Mouse (Mus musculus) kidney, postnatal 10 days (tissue): ENCODE results near the gene Slc6a21.

ENCODE experiments used
- DNase-seq: peaks from one replicate; pipeline ENCODE4 v3.0.0; 2021; ENCODE audit warnings: mixed read lengths

Slc6a21 gene

GRCm38 (mm10) chr7:45277136-45277760 lies at the start of gene Slc6a21:
TSS of gene Slc6a21 (plus strand) at chr7:45277513.
- peak; percentile 83 for DNase-seq

GRCm38 (mm10) chr7:45228548-45228947 lies 48.8 kb upstream of the Slc6a21 start:
- peak; percentile 5 for DNase-seq

GRCm38 (mm10) chr7:45229046-45229445 lies 48.3 kb upstream of the Slc6a21 start:
- no peak for DNase-seq

DNA sequence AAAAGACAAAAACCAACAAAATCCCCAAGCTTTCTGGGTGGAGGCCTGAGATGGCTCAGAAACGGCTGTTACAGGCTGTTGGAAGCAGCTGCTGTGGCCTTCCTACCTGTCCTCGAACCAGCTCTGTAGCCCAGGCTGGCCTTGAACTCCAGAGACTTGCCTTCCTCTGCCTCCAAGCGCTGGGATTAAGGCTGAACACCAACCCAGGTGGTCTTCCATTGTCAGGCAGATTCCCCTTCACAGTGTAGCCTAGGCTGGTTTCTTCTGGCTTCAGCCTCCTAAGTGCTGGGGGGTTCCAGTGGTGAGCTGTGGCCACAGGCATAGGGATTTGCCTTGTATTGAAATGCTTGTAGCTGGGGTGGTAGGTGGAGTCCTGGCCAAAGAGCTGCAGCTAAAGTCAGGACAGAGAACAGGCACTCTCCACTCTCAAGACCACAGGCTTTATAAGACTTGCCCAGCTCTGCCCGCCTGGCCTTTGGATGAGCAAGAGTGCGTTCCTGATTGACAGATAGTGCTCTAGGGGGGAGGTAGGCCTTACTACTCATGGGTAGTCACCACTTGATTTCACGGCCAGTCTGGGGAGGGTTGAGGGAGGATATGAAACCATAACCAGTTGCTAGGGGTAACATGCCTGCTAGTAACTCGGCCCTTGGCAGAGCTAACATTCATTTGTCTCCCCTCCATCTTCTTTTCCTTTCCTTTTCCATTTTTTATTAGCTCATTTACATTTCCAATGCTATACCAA lies 47.7 kb upstream of the Slc6a21 start:
- DNase-seq, result no peak

DNA sequence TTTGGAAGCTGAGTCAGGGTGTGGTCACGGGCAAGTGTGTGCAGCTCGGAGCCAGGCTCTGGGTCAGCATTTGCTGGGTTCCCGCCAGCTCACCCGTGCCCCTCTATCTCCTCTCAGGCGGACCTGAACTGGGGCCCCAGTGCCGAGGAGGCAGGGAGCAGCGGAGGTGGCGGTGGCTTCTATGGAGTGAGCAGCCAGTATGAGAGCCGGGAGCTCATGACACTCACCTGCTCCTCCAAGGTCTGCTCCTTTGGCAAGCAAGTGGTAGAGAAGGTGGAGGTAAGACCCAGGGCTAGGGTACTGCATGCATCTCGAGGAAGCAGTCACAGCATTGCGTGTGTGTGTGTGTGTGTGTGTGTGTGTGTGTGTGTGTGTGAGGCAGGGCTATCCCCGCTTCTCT lies 46.1 kb upstream of the Slc6a21 start:
- DNase-seq, result no peak

GRCm38 (mm10) chr7:45231941-45232340 lies 45.4 kb upstream of the Slc6a21 start:
- DNase-seq, result no peak

- no peak for DNase-seq
These were observed 44.4 kb upstream of the Slc6a21 start for GRCm38 (mm10) chr7:45232716-45233465.

- DNase-seq, result peak; percentile 39
These were observed 43.6 kb upstream of the Slc6a21 start for GRCm38 (mm10) chr7:45233580-45234332.

- DNase-seq, result no peak
These were observed 42.9 kb upstream of the Slc6a21 start for GRCm38 (mm10) chr7:45234333-45234841.

DNA sequence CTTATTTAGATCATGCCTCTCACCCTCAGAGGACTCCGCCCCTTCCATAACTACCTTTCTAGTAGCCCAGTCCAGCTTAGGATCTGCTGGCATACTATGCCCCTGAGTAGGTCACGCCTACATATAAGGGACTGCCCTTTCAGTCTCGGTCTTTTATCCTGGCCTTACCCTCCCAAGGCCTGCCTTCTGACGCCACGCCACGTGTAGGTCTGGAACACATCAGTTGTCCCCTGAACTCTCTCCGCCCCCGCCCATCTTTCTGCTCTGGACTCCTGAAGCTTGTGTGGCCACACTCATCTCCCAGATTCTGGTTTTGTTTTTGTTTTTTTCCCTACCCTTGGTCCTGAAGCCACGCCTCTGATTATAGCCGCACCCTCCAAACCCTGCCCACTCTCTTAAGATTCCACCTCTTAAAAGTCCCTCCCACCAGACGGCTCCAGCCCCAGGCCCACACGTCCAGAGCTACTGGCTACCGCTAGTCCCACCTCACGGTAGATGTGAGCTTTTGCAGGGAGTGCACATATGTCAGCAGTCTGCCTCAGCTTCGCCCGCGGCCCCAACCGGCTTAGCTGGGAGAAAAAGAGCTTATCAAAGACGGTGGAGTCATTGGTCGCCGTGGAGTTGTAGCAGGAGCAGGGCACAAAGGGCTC lies 42.3 kb upstream of the Slc6a21 start:
- DNase-seq, result peak; percentile 63

DNA sequence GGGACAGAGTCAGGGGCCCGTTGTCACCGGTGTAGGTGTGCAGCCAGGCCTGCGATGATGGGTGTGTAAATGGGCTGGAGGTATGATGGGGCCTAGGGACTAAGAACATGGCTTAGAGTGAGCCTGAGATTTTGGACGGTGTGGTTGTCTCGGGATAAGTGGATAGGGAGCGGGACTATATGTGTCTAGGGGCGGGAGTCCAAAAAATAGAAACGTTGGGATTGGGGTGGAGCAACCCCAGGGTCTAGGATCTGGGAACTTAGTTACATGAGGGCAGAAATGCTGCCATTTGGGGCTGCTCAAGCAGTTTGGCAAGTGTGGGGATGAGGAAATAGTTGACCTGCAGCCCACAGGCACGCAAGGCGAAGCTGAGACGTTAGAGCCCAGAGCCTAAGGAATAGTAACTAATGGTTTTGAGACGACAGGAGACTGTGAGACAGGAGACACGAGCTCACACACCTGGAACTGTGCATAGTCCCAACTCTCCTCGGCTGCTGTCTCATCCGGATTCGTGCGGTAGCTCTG lies 41.6 kb upstream of the Slc6a21 start:
- no peak for DNase-seq

- no peak for DNase-seq
These were observed 39.3 kb upstream of the Slc6a21 start for GRCm38 (mm10) chr7:45237747-45238699.

- DNase-seq, result no peak
These were observed 38.4 kb upstream of the Slc6a21 start, which contains the start of gene Cd37 for GRCm38 (mm10) chr7:45238723-45239496. TSS of gene Cd37 (minus strand) at chr7:45239115.

DNA sequence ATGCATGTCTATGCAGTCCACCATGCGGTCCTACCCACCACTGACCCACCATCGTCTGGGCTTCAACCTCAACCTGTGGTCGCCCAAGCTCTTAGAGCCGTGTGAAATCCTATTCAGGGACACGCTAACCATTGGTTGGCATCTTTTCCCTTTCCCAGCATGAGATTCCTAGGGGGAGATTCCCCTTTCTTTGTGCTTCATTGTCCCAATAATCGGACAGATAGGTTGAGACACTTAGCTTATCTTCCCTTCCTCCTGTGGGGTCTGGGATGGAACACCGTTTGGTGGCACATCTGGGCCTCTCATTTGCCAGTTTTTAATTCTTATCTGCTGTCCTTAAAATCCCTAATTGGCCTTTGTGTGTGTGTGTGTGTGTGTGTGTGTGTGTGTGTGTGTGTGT lies 37.2 kb upstream of the Slc6a21 start:
- DNase-seq, result no peak

DNA sequence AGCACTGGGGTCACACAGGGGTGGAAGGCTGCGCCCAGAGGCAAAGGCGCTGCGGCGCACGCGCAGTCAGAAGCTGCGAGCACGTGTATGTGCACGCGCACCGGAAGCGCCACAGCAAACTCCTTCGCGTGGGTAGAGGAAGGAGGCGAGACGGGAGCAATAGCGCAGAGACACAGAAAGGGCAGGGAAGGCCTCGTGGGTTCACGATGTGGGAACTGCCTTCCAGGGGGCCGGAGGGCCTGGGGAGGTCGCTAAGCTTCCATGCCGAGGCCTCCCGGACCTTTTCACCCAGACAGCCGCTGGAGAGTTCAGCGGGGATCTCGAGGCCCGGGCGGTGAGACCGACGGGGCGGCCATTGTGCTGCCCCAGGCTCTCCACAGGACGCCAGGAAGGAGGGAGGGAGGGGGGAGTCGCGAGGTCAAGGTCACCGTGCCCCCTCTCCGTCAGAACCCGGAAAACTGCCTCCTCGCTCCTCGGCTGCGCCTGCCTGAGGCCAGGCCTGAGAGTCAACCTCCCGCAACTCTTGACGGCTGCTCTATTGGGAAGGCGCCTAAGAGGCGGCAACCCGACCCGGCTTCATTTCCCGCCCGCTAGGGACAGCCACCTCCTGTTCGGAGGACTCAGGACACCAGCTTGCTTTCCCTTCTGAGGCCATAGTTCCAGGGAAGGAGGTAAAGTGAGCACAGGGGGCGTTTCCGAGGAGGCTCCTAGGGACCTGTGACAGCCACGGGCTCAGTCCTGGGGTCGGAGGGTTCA lies 36.5 kb upstream of the Slc6a21 start, which contains the start of gene Slc6a16:
Gene Slc6a16, plus strand, starts transcription at position 453 of the 756 bp plus-strand sequence.
- peak; percentile 60 for DNase-seq

GRCm38 (mm10) chr7:45241389-45241749 lies 35.9 kb upstream of the Slc6a21 start:
- DNase-seq, result no peak

DNA sequence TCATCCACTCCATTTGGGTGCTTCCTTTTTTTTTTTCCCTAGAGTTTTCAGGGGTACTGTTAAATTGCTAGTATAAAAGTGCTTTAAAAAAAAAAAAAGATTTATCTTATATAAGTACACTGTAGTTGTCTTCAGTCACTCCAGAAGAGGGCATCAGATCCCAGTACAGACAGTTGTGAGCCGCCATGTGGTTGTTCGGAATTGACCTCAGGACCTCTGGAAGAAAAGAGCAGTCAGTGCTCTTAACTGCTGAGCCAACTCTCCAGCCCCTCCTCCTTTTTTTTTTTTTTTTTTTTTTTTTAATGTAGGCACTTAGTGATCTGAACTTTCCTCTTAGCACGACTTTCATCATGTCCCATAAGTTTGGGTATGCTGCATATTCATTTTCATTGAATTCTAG lies 29.6 kb upstream of the Slc6a21 start:
- DNase-seq, result no peak

DNA sequence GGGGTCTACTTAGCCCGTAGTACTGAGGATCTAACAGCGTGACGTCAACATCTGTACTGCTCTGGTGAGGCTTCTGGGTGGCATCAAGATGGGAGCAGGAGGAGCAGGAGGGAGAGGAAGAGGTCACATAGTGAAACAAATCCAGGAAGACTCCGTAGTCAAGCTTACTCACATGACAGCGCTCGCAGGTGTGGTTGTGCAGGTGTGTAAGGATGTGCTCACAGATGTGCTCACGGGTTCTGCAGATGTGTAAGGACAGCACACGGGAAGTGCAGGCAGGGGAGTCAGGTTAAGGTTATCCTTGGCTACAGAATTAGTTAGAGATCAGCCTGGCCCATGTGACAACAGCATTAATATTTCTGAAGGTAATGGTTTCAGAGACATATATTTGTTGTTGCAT lies 23.5 kb upstream of the Slc6a21 start:
- DNase-seq, result no peak

- peak; percentile 34 for DNase-seq
These were observed 21.5 kb upstream of the Slc6a21 start for GRCm38 (mm10) chr7:45255822-45256221.
